Mouse (Mus musculus): ENCODE data around the gene Sirt6.

The Sirt6 gene

GRCm38 (mm10) chr10:81626994-81627835, at the start of gene Sirt6:
Gene Sirt6 (minus strand): TSS chr10:81627797.
- peak; percentile 92 to 95 for DNase-seq

GRCm38 (mm10) chr10:81656174-81656573, 28.6 kb upstream of the Sirt6 start:
- DNase-seq, result peak; percentile 0 to 1

GRCm38 (mm10) chr10:81655178-81655577, 27.6 kb upstream of the Sirt6 start:
- peak in 1 of 2 experiments; percentile 8 for DNase-seq

- peak; percentile 89 to 91 for DNase-seq
Measured at GRCm38 (mm10) chr10:81648803-81649775, 21.5 kb upstream of the Sirt6 start, which contains the start of gene Gm10778. Gene Gm10778 (plus strand): TSS chr10:81649059.

GRCm38 (mm10) chr10:81646015-81646555, 18.5 kb upstream of the Sirt6 start:
- DNase-seq, result peak; percentile 12 to 48

GRCm38 (mm10) chr10:81645391-81645790, 17.8 kb upstream of the Sirt6 start:
- DNase-seq, result peak in 1 of 2 experiments; percentile 1

- DNase-seq, result peak; percentile 19 to 25
Measured at GRCm38 (mm10) chr10:81644716-81645115, 17.1 kb upstream of the Sirt6 start.

GRCm38 (mm10) chr10:81644162-81644561, 16.6 kb upstream of the Sirt6 start:
- no peak for DNase-seq

GRCm38 (mm10) chr10:81643449-81644055, 16.0 kb upstream of the Sirt6 start:
- peak; percentile 98 to 99 for DNase-seq

- DNase-seq, result peak in 1 of 2 experiments; percentile 34
Measured at GRCm38 (mm10) chr10:81642648-81643448, 15.3 kb upstream of the Sirt6 start.

GRCm38 (mm10) chr10:81641978-81642647, 14.5 kb upstream of the Sirt6 start:
- peak; percentile 35 to 57 for DNase-seq

- peak; percentile 9 to 11 for DNase-seq
Measured at GRCm38 (mm10) chr10:81641566-81641965, 14.0 kb upstream of the Sirt6 start.

- peak in 1 of 2 experiments; percentile 35 for DNase-seq
Measured at GRCm38 (mm10) chr10:81640825-81641224, 13.2 kb upstream of the Sirt6 start.

- peak in 1 of 2 experiments; percentile 3 for DNase-seq
Measured at GRCm38 (mm10) chr10:81638101-81638500, 10.5 kb upstream of the Sirt6 start.

GRCm38 (mm10) chr10:81636338-81636737, 8.7 kb upstream of the Sirt6 start:
- peak in 1 of 2 experiments; percentile 3 for DNase-seq

- peak; percentile 77 to 87 for DNase-seq
Measured at GRCm38 (mm10) chr10:81633253-81634099, 5.9 kb upstream of the Sirt6 start.

- DNase-seq, result no peak
Measured at GRCm38 (mm10) chr10:81628390-81628789, 793 bp upstream of the Sirt6 start, which contains the start of gene Ankrd24. Gene Ankrd24 (plus strand): TSS chr10:81628540.

GRCm38 (mm10) chr10:81627836-81628220, 231 bp upstream of the Sirt6 start:
- DNase-seq, result peak in 1 of 2 experiments; percentile 63

GRCm38 (mm10) chr10:81626101-81626993, 1.2 kb downstream of the Sirt6 start:
- DNase-seq, result peak in 1 of 2 experiments; percentile 36
